Mouse (Mus musculus) layer of hippocampus, adult 2 months (tissue): ENCODE data around the gene Rims3. TPM values are rescaled to one million over a fixed set of nuclear protein-coding genes. Genes with fewer than 3 reads are reported as not detected.

Experiments used
- DNase-seq, 2 experiments: peaks; one replicate each; pipeline ENCODE4 v3.0.0; 2022; ENCODE audit warnings: low spot score in 2 of 2
- H3K27ac ChIP-seq: fragments of 200-600 bp; 2 replicates; pipeline ENCODE4 v1.8.1; 2022
- H3K4me3 ChIP-seq: fragments of 200-600 bp; 2 replicates; pipeline ENCODE4 v1.8.1; 2022; ENCODE audit warnings: mild to moderate bottlenecking
- CTCF ChIP-seq: fragments of 200-600 bp; conservative IDR thresholded peaks from 2 replicates; pipeline ENCODE4 v1.8.1; 2022; ENCODE audit warnings: antibody characterized with exemption, mild to moderate bottlenecking, moderate library complexity
- total RNA-seq, 2 experiments: library from RNA; stranded (reverse); gene quantifications; 2 replicates each; pipeline ENCODE4 v1.2.3; 2021

Rims3 gene
- total RNA-seq, 2 experiments from 2014 or later: 25.9 to 30.0 TPM

DNA sequence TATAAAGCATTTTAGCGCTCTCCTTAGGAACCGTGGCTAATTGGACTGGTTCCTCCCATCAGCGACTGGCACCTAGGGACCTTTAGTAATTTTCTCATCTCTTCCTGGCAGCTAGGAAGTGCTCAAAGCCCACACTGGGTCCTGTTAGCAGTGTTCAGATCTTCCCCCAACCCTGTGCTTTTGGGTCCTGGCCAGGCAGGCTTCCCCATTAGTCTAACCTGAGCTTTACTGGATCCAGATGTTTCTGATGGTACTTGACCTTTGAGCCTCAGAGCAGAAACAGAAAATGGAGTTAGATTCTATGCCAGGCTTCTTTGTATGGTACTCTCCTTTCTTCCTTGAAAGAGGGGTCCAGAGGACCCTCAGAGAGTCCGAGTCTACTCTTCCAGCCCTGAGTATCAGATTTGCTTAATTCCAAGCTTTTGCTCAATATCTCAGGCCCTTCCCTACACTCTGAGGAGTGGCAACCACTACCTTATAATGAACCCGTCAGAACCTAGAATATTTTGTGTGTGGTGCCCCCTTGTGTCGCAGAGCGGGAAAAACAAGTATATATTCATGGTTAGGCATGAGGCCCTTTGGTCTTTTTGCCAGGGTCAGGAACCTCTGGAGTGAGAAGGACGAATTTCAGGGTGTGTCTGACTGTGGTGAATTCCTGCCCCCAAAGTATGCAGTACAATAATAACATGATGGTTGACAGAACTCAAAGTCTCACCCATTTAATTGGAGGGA lies 32.9 kb downstream of the Rims3 start:
- no peak overlapping the region for H3K27ac ChIP-seq
- DNase-seq: peak in 1 of 2 experiments; percentile 72
- H3K4me3 ChIP-seq: no peak overlapping the region
- TF ChIP-seq CTCF: peak; percentile 84

DNA sequence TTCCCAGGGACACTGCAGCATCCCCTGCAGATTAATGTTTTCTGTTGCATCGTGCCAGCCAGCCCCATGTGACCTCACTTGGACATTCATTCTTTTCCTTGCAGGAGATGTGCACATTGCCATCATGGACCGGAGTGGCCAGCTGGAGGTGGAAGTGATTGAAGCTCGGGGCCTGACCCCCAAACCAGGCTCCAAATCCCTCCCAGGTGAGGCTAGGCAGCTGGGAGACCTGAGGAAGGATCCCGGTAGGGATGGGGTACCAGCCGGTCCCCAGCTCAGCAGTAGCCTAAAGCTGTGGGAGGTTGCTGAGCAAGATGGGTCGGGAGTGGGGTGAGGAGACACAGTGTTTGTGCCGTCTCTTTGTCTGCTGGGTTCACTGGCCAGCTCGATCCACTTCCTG lies 34.3 kb downstream of the Rims3 start:
- H3K4me3 ChIP-seq: no peak overlapping the region
- no peak overlapping the region for H3K27ac ChIP-seq
- no peak for TF ChIP-seq CTCF
- DNase-seq: no peak

DNA sequence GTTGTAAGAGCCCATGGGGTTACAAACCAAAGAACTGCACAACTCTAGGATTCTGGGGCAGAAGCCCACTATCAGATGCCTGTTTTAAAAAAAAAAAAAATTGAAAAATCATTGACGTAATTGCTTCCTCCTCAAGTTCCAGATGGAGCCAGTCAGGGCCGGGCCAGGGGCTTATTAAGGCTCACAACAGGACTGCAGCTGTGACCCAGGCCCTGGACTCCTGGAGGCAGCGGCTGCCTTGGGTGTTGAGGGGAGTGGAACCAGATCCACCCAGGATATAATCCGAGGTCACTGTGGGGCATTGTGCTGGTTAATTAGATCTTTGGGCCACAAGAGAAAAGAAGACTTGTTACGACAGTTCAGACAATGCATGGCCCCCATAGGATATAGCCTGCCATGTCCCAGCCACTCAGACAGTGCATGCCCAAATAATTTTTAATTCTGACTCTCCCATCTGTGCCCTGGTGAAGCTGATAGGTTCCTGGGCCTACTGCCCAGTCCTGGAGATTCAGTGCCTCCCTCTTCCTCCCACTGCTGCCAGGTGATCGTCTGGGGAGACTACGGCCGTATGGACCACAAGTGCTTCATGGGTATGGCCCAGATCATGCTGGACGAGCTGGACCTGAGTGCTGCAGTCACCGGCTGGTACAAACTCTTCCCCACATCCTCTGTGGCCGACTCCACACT lies 36.3 kb downstream of the Rims3 start:
- no peak for DNase-seq
- H3K27ac ChIP-seq: no peak overlapping the region
- H3K4me3 ChIP-seq: no peak overlapping the region
- no peak for TF ChIP-seq CTCF

DNA sequence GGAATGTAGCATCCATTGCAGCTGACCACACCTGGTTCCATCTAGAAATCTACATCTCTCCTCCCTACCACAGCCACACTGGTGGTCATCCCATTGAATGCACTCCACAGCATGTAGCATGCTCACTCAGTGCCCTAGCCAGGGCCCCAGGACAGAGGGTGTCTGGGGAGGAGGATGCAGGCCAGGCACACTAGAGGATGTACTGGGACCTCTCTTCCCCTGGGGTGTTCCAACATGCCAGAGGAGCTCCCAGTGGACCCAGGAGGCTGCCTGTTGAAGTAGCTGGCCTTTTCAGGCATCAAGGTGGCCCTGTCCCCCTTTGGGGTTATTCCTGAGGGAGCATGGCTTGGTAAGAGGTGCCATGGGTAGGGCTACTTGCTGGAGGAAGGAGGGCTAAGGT lies 37.3 kb downstream of the Rims3 start:
- no peak for DNase-seq
- no peak for TF ChIP-seq CTCF
- H3K4me3 ChIP-seq: no peak overlapping the region
- H3K27ac ChIP-seq: no peak overlapping the region

DNA sequence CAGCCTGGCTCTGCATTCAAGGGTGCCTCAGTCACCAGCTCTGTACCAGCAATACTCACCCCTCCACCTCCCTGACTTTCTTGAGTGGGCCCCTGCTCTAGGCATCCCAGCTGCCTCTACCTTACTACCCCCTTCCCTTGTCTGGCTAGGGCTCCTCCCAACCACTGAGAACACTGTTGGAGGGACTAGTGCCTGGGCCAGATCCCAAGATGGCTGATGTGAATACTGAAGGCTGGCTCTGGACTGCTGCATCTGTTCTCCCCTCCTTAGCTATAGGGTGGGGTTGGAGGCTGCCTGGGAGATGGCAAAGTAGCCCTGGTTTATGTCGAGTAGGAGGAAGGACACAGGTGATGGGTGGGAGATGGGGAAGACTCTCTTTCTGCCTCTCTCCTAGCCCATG lies 37.9 kb downstream of the Rims3 start:
- Histone ChIP-seq H3K27ac (no peak overlapping the region), H3K4me3 (no peak overlapping the region)
- DNase-seq: no peak
- no peak for TF ChIP-seq CTCF

DNA sequence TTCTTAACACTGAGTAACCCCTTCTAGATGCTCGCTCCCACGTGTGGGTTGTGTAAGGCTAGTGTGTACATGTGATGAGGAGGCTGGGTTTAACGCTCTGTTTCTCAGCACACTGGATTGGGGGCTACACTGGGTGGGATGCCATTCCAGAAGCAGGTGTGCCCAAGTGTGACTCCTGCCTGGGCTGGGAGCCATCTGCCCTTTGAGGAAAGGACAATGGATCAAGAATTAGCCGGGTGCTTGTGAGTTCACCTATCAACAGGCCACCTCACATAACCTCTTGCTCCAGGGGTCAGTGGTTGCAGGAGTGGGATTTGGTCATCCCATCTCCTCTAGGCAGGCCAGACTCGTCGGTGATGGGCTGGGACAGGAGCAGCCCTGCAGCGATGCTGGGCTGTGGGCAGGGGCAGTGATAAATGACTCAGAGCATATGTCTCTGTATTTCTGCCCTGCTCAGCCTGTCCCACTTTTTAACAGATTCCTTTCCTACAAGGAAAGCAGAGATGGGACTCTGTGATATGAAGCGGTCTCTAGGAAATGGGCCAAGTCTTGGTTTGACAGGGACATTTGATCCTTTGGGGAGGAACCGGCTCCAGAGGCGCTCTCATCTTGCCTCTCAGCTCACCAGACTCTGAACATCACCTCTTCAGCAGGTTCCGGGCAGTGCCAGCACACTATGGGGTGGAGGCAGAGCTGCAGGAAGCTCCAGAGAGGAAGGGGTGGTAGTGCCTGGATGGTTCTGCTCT lies 39.2 kb downstream of the Rims3 start:
- Histone ChIP-seq H3K27ac (no peak overlapping the region), H3K4me3 (no peak overlapping the region)
- no peak for TF ChIP-seq CTCF
- DNase-seq: no peak

DNA sequence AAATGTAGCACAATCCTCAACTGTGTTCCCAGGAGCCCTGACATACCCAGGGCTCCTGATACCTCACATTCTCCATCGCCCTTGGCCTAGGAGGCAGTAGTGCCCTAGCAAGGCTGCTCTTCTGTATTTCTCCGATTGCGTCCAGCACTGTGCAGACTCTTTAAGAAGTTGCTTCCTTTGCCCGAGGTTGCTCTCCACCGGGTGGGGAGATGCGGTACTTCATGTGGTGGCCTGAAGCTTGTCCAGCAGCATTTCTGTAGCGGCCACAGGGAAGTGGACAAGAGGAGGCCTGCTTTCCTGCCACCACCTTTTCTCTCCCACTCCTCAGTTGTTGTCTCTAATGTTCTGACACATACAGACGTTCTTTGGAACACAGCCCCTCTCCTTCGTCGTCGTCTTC lies 40.0 kb downstream of the Rims3 start:
- H3K27ac ChIP-seq: no peak overlapping the region
- no peak; the same call in 1 of the 2 replicates for TF ChIP-seq CTCF
- H3K4me3 ChIP-seq: no peak overlapping the region
- DNase-seq: no peak

DNA sequence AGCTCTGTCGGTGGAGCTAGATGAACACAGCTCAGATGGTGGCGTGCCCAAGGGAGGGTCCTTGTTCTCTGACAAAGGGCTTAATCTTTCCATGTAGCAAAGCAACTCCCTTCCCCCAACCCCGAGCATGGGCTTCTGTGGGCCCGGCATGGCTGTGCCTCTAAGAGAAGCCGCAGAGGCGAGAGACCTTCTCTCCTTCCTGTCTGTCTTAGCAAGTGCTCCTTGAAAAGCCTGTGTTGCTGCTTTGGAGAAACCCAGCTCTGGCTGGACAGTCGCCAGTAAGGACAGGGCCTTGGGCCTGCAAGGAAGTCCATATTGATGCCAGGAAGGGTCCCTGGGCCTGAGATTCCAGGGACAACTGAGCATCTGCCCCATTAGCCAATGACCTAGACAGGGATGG lies 40.6 kb downstream of the Rims3 start:
- DNase-seq: no peak
- no peak for TF ChIP-seq CTCF
- no peak overlapping the region for H3K27ac ChIP-seq
- no peak overlapping the region for H3K4me3 ChIP-seq

DNA sequence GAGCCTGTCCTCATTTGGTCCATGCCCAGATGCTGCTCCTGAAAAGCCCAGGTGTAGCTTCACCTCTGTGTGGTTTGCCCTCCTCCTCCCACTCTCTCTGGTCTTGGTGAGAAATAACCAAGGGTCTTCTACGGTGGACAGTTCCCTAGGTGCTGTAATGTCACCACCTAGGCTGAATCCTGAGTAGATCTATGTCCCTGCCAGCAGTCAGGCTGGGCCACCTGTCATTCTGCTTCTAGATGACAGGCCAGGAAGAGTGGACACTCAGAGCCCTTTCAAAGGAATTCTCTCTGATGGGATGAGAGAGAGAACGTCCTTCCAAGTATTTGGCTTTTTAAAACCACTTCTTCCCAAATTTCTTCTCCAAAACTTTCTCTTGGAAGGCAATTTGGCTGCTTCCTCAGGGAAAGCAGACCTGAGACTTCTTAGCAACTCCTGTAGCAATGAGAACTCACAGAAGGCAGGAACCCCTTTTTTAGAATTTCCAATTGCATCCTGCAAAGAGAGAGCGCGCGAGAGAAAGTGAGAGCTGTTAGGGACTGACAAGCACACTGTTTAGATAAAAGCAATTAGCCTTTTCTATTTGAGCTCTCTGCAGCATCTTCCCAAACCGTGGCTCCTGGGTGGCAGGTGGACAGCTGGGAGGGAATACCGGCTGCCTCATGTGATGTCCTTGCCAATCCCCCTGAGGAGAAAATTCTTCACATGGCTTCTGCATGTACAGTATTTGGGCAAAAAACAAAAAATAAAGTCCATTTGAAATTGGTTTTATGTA lies 41.4 kb downstream of the Rims3 start:
- H3K27ac ChIP-seq: no peak overlapping the region
- TF ChIP-seq CTCF: no peak
- no peak for DNase-seq

DNA sequence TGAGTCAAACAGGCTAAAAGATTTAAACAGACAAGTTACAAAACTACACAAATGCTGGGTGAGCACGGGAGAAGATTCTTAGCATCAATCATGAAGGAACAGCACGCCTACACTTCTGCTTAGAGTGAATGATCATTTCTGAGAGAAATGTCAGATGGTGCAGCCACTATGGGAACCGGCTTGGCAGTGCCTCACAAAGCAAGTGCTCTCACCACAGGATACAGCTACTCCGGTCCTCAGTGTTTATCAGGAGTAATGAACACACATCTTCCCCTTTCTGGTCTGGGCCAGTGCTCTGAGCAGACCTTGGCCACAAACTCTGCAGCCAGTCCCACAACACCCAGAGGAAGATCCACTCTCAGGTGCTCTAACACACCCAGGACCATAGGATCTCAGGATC lies 49.9 kb downstream of the Rims3 start:
- no peak for TF ChIP-seq CTCF
- H3K4me3 ChIP-seq: no peak overlapping the region
- H3K27ac ChIP-seq: no peak overlapping the region
- peak in 1 of 2 experiments; percentile 26 for DNase-seq

More for the DNA sequence above, 41.4 kb downstream of the Rims3 start:
- H3K4me3 ChIP-seq: no peak overlapping the region

DNA sequence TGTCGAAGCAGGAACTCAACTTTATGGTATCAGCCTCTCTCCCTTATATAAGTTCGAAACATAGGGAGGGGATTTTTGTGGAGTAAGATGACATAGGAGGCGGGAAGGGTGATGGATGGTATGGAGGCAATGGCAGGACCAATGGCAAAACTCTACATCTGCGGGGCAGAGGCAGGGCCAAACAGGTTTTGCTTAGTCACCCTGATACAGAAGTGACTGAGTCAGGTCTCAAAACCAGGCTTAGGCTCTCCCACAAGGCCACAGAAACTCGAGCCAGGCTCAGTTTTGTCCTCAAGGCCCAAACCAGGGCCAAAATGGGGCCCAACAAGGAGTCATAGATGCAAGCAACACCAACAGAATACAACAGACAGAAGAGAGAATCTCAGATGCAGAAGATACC lies 51.0 kb downstream of the Rims3 start:
- TF ChIP-seq CTCF: no peak
- no peak for DNase-seq
- H3K4me3 ChIP-seq: no peak overlapping the region
- no peak overlapping the region for H3K27ac ChIP-seq

DNA sequence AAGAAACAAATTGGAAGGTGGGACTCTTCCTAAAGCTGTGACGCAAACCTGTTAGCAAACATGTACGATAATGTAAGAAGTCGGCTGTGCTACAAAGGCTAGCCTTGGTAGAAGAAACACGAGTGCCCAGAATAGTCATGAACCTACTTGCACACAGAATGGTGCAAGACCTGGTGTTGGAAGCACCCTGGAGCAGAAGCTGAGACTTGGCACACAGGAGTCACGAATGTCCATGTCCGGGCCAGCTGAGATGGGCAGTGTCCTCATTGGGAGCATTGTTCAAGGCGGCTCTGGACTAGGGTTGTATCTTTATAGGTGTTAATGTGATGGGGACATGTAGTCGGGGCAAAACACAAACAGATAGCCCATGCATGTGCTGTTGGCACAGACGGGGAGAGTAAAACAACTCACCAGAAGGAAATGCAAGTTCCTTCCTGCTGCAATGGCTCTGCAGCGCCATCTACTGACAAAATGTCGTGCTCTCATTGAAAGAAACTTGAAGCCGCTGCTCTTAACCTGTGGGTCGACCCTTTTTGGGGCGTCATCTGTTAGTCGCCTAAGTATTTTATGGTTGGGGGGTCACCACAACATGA lies 55.0 kb downstream of the Rims3 start:
- DNase-seq: peak; percentile 37 to 62
- no peak overlapping the region for H3K4me3 ChIP-seq
- peak; percentile 91 for TF ChIP-seq CTCF
- H3K27ac ChIP-seq: no peak overlapping the region
